In genomic region chr14:27145171-27146045, GRCm38 (mm10) we compare ENCODE assay signal across 10 mouse cellular contexts. TPM values are rescaled to one million over a fixed set of nuclear protein-coding genes. Genes with fewer than 3 reads are reported as not detected.
DNase-seq lines count a peak whose midpoint lies in the region; ATAC-seq lines count a peak whose summit lies in the region.
"Had no signal": no experiment of that assay in that cellular context is flagged by ENCODE, and none has a peak within 500 bp of the region (broad histone marks: within the 10 kb centered on the region; RNA-seq: fewer than 3 reads in every experiment).

No protein-coding gene starts in this region.

- no peak for DNase-seq in hindbrain, embryonic 10.5 days (ENCODE audit: low spot score)
- peak; percentile 19 for DNase-seq in adrenal gland, postnatal 25 days
- peak; percentile 45 for DNase-seq in lung, postnatal 36 days
- DNase-seq in thymus, postnatal 0 days (ENCODE audit: low spot score): no peak
- DNase-seq in ovary, postnatal 10 days (ENCODE audit: low spot score): no peak
- DNase-seq in cerebellum, postnatal 36 days: no peak

- no peak overlapping the region for H3K9ac ChIP-seq in hindbrain, embryonic 13.5 days
- H3K9ac ChIP-seq in heart, embryonic 15.5 days: no peak overlapping the region

- no peaks in the 10 kb centered on the region for H3K27me3 ChIP-seq in hindbrain, embryonic 10.5 days (ENCODE audit: insufficient read depth, poor library complexity, severe bottlenecking)
- no peaks in the 10 kb centered on the region for H3K27me3 ChIP-seq in hindbrain, embryonic 13.5 days
- H3K27me3 ChIP-seq in heart, embryonic 15.5 days: no peaks in the 10 kb centered on the region
- H3K27me3 ChIP-seq: CH12.LX had no signal

- H3K9me3 ChIP-seq in hindbrain, embryonic 10.5 days: no peaks in the 10 kb centered on the region
- H3K9me3 ChIP-seq in hindbrain, embryonic 13.5 days: no peaks in the 10 kb centered on the region
- H3K9me3 ChIP-seq in heart, embryonic 15.5 days (replicated peaks): no peaks in the 10 kb centered on the region

- peak overlapping the region; percentile 16; the same call in 1 of the 2 replicates for H3K27ac ChIP-seq in hindbrain, embryonic 10.5 days
- no peak overlapping the region; the same call in 1 of the 2 replicates for H3K27ac ChIP-seq in hindbrain, embryonic 13.5 days
- H3K27ac ChIP-seq in heart, embryonic 15.5 days: peak overlapping the region; percentile 48

- ATAC-seq in hindbrain, embryonic 13.5 days (ENCODE audit: low FRiP score): no peak
- ATAC-seq in heart, embryonic 15.5 days (replicated peaks; ENCODE audit: insufficient number of reproducible peaks, insufficient read depth, low FRiP score, low read depth): peak; percentile 24; the same call in 1 of the 2 replicates

- no peak overlapping the region for H3K4me3 ChIP-seq in hindbrain, embryonic 10.5 days
- no peak overlapping the region for H3K4me3 ChIP-seq in hindbrain, embryonic 13.5 days
- no peak overlapping the region for H3K4me3 ChIP-seq in heart, embryonic 15.5 days

- 71% methylated on average over 8 of the region's 8 CpGs for WGBS in hindbrain, embryonic 10.5 days
- 67% methylated on average over 8 of the region's 8 CpGs for WGBS in hindbrain, embryonic 13.5 days
- 50% methylated on average over 8 of the region's 8 CpGs for WGBS in heart, embryonic 15.5 days

- H3K4me2 ChIP-seq in hindbrain, embryonic 13.5 days: no peak overlapping the region
- H3K4me2 ChIP-seq in heart, embryonic 15.5 days: no peak overlapping the region
- H3K4me2 ChIP-seq: liver, embryonic 11.5 days had no signal

- H3K36me3 ChIP-seq in hindbrain, embryonic 10.5 days: no peaks in the 10 kb centered on the region
- H3K36me3 ChIP-seq in hindbrain, embryonic 13.5 days: no peaks in the 10 kb centered on the region
- H3K36me3 ChIP-seq in heart, embryonic 15.5 days: no peaks in the 10 kb centered on the region

- H3K4me1 ChIP-seq in hindbrain, embryonic 10.5 days (replicated peaks): peaks cover 12% of the 10 kb centered on the region
- H3K4me1 ChIP-seq in hindbrain, embryonic 13.5 days (replicated peaks): peaks cover 8% of the 10 kb centered on the region
- H3K4me1 ChIP-seq in heart, embryonic 15.5 days (replicated peaks): peaks cover 46% of the 10 kb centered on the region

RNA-seq across cellular contexts. Expression of gene Arhgef3, which starts 30.7 kb away (rescaled TPM):
- 2.5 and 3.6 TPM in 2 replicates for polyA plus RNA-seq in hindbrain, embryonic 10.5 days (2016; fragmentation: Nextera tagmentation; extraction: Ambion mirVana)
- 6.1 and 6.2 TPM in 2 replicates for polyA plus RNA-seq in hindbrain, embryonic 13.5 days (2015; fragmentation: Nextera tagmentation; extraction: Ambion mirVana)
- total RNA-seq in adrenal gland, postnatal 25 days (2021): 37.1 and 47.8 TPM in 2 replicates
- polyA plus RNA-seq in heart, embryonic 15.5 days (2015; fragmentation: Nextera tagmentation; extraction: Ambion mirVana): 14.7 and 15.4 TPM in 2 replicates
- 24.1 and 24.2 TPM in 2 replicates for polyA plus RNA-seq in thymus, postnatal 0 days (2015; fragmentation: Nextera tagmentation; extraction: Ambion mirVana)

Comparison
In these comparisons a context has a peak if more than half of its experiments do, and no peak if none do; other contexts are left out.
1. DNase-seq: peak in adrenal gland, postnatal 25 days (single experiment) and lung, postnatal 36 days (single experiment); none in hindbrain, embryonic 10.5 days (single experiment), thymus, postnatal 0 days (single experiment), ovary, postnatal 10 days (single experiment) and cerebellum, postnatal 36 days (0 of 2).